22 mouse cellular contexts compared by ENCODE assay signal in genomic region chr9:97027361-97027760, GRCm38 (mm10). TPM values are rescaled to one million over a fixed set of nuclear protein-coding genes. Genes with fewer than 3 reads are reported as not detected.
DNase-seq lines count a peak whose midpoint lies in the region; ATAC-seq and TF ChIP-seq lines count a peak whose summit lies in the region.
"Had no signal": no experiment of that assay in that cellular context is flagged by ENCODE, and none has a peak within 500 bp of the region (broad histone marks: within the 10 kb centered on the region; RNA-seq: fewer than 3 reads in every experiment).

No protein-coding gene starts in this region.

- no peak for TF ChIP-seq CTCF in heart, adult 2 months (IDR thresholded peaks at IDR 0.05)

- no peak overlapping the region for H3K4me2 ChIP-seq in midbrain, embryonic 11.5 days
- H3K4me2 ChIP-seq in midbrain, embryonic 14.5 days (ENCODE audit: low read length) = no peak overlapping the region

- H3K9me3 ChIP-seq in midbrain, embryonic 11.5 days (ENCODE audit: control insufficient read depth, low read length) = no peaks in the 10 kb centered on the region
- H3K9me3 ChIP-seq in midbrain, embryonic 14.5 days (ENCODE audit: control insufficient read depth, low read length) = no peaks in the 10 kb centered on the region
- H3K9me3 ChIP-seq: G1E had no signal

- H3K4me3 ChIP-seq in heart, adult 2 months = no peak overlapping the region
- no peak overlapping the region for H3K4me3 ChIP-seq in midbrain, embryonic 11.5 days (ENCODE audit: low read depth, low read length)
- no peak overlapping the region for H3K4me3 ChIP-seq in midbrain, embryonic 14.5 days (replicated peaks; ENCODE audit: low read depth, low read length)

- H3K27me3 ChIP-seq in heart, adult 2 months (ENCODE audit: control insufficient read depth, insufficient read depth, low read length) = no peaks in the 10 kb centered on the region
- no peaks in the 10 kb centered on the region for H3K27me3 ChIP-seq in midbrain, embryonic 11.5 days (ENCODE audit: control insufficient read depth, insufficient read depth, low read length)
- H3K27me3 ChIP-seq in midbrain, embryonic 14.5 days (ENCODE audit: control insufficient read depth, insufficient read depth, low read length) = no peaks in the 10 kb centered on the region
- H3K27me3 ChIP-seq: Patski had no signal

- TF ChIP-seq EP300 in heart, adult 2 months (IDR thresholded peaks at IDR 0.05; ENCODE audit: insufficient read depth, low read depth, low read length) = no peak

- WGBS in heart, adult 2 months = 78% methylated on average over 12 of the region's 12 CpGs
- WGBS in midbrain, embryonic 11.5 days = 79% methylated on average over 12 of the region's 12 CpGs
- WGBS in midbrain, embryonic 14.5 days = 79% methylated on average over 12 of the region's 12 CpGs

- H3K79me2 ChIP-seq in heart, adult 2 months (replicated peaks; ENCODE audit: control insufficient read depth, insufficient read depth, low read length) = no peaks in the 10 kb centered on the region

- ATAC-seq in midbrain, embryonic 11.5 days (ENCODE audit: low FRiP score) = no peak
- no peak for ATAC-seq in midbrain, embryonic 14.5 days (ENCODE audit: low FRiP score, low TSS enrichment)
- ATAC-seq: activated CD4-positive, CD25-positive, alpha-beta regulatory T cell, adult 4 months; CD4-positive, CD25-positive, alpha-beta regulatory T cell, adult 4 months; Patski had no signal

- intact Hi-C loops in heart, adult 2 months (cut with DNase I) = no loop called here

- H3K9ac ChIP-seq in heart, adult 2 months (ENCODE audit: low read depth, low read length) = no peak overlapping the region
- no peak overlapping the region for H3K9ac ChIP-seq in midbrain, embryonic 11.5 days (ENCODE audit: low read length)
- no peak overlapping the region for H3K9ac ChIP-seq in midbrain, embryonic 14.5 days (replicated peaks; ENCODE audit: low read length)

- peak; percentile 76 for DNase-seq in heart, adult 11 months
- DNase-seq in heart, adult 2 months = no peak
- peak; percentile 75 for DNase-seq in midbrain, embryonic 11.5 days (ENCODE audit: low spot score, missing footprints)
- DNase-seq in midbrain, embryonic 14.5 days = no peak
- DNase-seq in testis, postnatal 10 days (ENCODE audit: low spot score) = peak; percentile 27
- DNase-seq in testis, postnatal 14 days (ENCODE audit: low spot score) = no peak
- DNase-seq: adrenal gland, adult 2 months; adrenal gland, adult 8-10 months; adrenal gland, postnatal 10 days; adrenal gland, postnatal 14 days; adrenal gland, postnatal 25 days; adrenal gland, postnatal 36 days; B cell, adult 2 months; cerebellum, adult 11 months; cerebellum, adult 11-12 months; cerebellum, adult 18-20 months had no signal

- H3K27ac ChIP-seq in heart, adult 2 months = no peak overlapping the region
- H3K27ac ChIP-seq in midbrain, embryonic 11.5 days (ENCODE audit: low read depth, low read length) = no peak overlapping the region
- no peak overlapping the region for H3K27ac ChIP-seq in midbrain, embryonic 14.5 days (replicated peaks; ENCODE audit: low read depth, low read length)

- H3K36me3 ChIP-seq in heart, adult 2 months (ENCODE audit: control insufficient read depth, insufficient read depth, low read length) = no peaks in the 10 kb centered on the region
- no peaks in the 10 kb centered on the region for H3K36me3 ChIP-seq in midbrain, embryonic 11.5 days (ENCODE audit: control insufficient read depth, insufficient read depth, low read length)
- no peaks in the 10 kb centered on the region for H3K36me3 ChIP-seq in midbrain, embryonic 14.5 days (ENCODE audit: control insufficient read depth, insufficient read depth, low read length)
- H3K36me3 ChIP-seq: G1E had no signal

- no peaks in the 10 kb centered on the region for H3K4me1 ChIP-seq in heart, adult 2 months (ENCODE audit: control insufficient read depth, insufficient read depth, low read length)
- H3K4me1 ChIP-seq in midbrain, embryonic 11.5 days (ENCODE audit: control insufficient read depth, insufficient read depth, low read length) = no peaks in the 10 kb centered on the region
- H3K4me1 ChIP-seq in midbrain, embryonic 14.5 days (ENCODE audit: control insufficient read depth, insufficient read depth, low read length) = no peaks in the 10 kb centered on the region

- TF ChIP-seq POLR2A in heart, adult 2 months (IDR thresholded peaks at IDR 0.05; ENCODE audit: insufficient read depth, low read depth, low read length) = no peak

RNA-seq across cellular contexts. Expression of gene Spsb4, which starts 8.7 kb away (rescaled TPM):
- 1 to 10 TPM; 4.2 to 9.1 TPM for total RNA-seq in heart, adult 2 months (2021)
- 7.2 and 7.6 TPM in 2 replicates for polyA plus RNA-seq in heart, adult 2 months (2012; rRNA removed)
- polyA plus RNA-seq in midbrain, embryonic 11.5 days (2014; fragmentation: Nextera tagmentation; extraction: Ambion mirVana) = 107 and 115 TPM in 2 replicates
- polyA plus RNA-seq in midbrain, embryonic 14.5 days (2014; fragmentation: Nextera tagmentation; extraction: Ambion mirVana) = 33.9 and 38.5 TPM in 2 replicates
- total RNA-seq: CH12.LX, G1E, MEL had no signal
- polyA plus RNA-seq: CD4-positive, CD25-positive, alpha-beta regulatory T cell, adult 4 months; G1E had no signal

Comparison
In these comparisons a context has a peak if more than half of its experiments do, and no peak if none do; other contexts are left out.
1. DNase-seq: peak in heart, adult 11 months (single experiment), midbrain, embryonic 11.5 days (single experiment) and testis, postnatal 10 days (single experiment); none in heart, adult 2 months (0 of 2), midbrain, embryonic 14.5 days (single experiment) and testis, postnatal 14 days (single experiment).